Mouse (Mus musculus) testis, adult 2 months (tissue): ENCODE measurements at regions not wholly inside any gene's neighbourhood (a gene's known extent, or its start where the extent isn't known, plus 50 kb on each side); places are given as distances from the start of the nearest gene placed in this dataset.

ENCODE experiments used
- CTCF ChIP-seq: fragments of 200-500 bp; IDR thresholded peaks from 2 replicates; pipeline ENCODE4 v1.5.1; 2012; ENCODE audit warnings: low read depth, mild to moderate bottlenecking, inconsistent platforms, low read length, moderate library complexity; ENCODE audit not compliant: control insufficient read depth, insufficient read depth, insufficient replicate concordance
- POLR2A ChIP-seq: fragments of 200-500 bp; IDR thresholded peaks from 2 replicates; pipeline ENCODE4 v1.6.1; 2012; ENCODE audit warnings: low read depth, mild to moderate bottlenecking, inconsistent platforms, low read length, moderate library complexity; ENCODE audit not compliant: control insufficient read depth

DNA sequence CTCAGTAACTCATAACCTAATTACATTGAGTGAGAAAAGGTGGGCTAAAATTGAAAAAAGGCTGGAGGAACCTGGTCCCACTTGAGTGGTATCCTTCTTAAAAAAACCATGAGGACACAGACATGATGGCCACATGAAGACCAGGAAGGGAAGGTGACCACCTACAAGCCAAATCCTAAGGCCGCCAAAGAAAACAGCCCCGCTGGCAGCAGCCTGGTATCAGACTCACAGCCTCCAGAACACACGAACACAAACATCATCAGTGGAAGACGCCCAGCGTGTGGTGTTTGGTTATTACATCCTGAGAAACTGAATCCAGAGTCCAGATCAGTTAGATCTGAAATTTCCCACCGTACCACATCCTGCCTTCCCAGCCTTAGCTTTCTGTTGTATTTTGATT, 1613.9 kb upstream of the Gulo start:
- TF ChIP-seq CTCF (no peak), POLR2A (no peak)
